Mouse (Mus musculus): ENCODE data around the gene Stat3.

The Stat3 gene

GRCm38 (mm10) chr11:100964901-100965542, 25.7 kb upstream of the Stat3 start:
- intact Hi-C loops (cut with DNase I): loop anchor here (5.0 kb wide), 1 partner anchor 398 kb away; no protein-coding TSS in a partner anchor

GRCm38 (mm10) chr11:100964180-100964579, 24.8 kb upstream of the Stat3 start:
- intact Hi-C loops (cut with DNase I): loop anchor here (5.0 kb wide), 1 partner anchor 397 kb away; no protein-coding TSS in a partner anchor

- intact Hi-C loops (cut with DNase I): loop anchor here (5.0 kb wide), 1 partner anchor 396 kb away; no protein-coding TSS in a partner anchor
Observed at GRCm38 (mm10) chr11:100963647-100964046, 24.3 kb upstream of the Stat3 start.

DNA sequence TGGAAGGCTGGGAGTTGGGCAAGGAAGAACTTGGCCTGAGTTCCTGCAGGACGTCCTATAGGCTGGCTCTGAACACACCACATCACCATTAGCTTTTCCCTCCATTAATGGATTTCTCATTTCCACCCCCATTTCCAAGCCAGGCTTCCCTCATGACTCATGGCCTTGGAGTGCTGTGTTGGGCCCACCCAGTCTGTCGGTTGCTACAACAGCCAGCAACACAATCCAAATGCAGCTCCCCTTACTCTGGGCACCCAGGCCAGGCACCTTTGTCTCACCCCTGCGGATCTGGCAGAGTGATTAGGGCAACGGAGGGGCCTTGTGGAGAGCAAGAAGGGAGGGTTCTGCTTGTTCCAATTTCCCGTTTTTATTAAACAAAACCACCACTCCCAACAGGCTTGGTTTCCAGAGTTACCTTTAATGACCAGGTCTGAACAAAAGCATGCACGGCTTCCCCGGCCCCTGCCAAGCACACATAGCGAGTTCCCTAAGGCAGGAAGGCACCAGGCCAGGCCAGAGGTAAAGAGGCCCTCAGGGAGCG, 23.1 kb upstream of the Stat3 start:
- intact Hi-C loops (cut with DNase I): loop anchor here (5.0 kb wide), 1 partner anchor 395 kb away; no protein-coding TSS in a partner anchor

DNA sequence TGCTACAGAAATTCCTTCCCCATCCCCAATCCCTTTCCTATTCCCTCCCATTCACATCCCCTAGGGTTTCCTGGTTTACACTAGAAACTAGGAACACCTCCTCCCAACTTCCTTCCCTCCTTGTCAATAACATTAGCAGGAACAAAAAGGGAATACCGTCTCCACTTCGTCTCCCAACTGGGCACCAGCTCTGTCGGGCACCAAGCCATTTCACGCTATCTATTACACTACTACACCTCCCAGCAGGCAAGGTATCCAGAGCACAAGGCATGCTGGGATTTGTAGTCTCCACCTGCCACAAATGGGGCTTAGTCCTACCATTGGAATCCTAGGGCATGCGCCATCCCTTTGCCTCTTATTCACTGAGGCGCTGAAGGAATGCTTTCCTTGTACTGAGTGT, 21.2 kb upstream of the Stat3 start:
- intact Hi-C loops (cut with DNase I): loop anchor here (5.0 kb wide), 1 partner anchor 393 kb away; no protein-coding TSS in a partner anchor

- intact Hi-C loops (cut with DNase I): loop anchor here (5.0 kb wide), 1 partner anchor 393 kb away; no protein-coding TSS in a partner anchor
Observed at GRCm38 (mm10) chr11:100959826-100960225, 20.5 kb upstream of the Stat3 start.

DNA sequence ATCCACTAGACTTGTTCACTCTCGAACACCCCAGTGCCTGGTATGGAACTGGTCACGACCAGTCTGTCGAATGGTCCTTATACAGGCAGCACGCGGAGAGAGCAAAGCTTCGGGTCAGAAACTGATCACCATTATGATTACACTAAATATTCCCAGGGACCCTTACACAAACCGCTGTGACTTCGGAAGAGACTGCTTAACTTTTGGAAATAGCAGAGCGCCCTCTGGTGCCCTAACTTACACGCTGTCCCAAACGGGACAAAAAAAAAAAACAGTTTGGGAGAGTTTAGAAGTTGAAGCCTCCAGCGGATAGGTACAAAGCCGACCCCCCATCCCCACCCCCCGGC, 20.1 kb upstream of the Stat3 start:
- intact Hi-C loops (cut with DNase I): no loop called here

DNA sequence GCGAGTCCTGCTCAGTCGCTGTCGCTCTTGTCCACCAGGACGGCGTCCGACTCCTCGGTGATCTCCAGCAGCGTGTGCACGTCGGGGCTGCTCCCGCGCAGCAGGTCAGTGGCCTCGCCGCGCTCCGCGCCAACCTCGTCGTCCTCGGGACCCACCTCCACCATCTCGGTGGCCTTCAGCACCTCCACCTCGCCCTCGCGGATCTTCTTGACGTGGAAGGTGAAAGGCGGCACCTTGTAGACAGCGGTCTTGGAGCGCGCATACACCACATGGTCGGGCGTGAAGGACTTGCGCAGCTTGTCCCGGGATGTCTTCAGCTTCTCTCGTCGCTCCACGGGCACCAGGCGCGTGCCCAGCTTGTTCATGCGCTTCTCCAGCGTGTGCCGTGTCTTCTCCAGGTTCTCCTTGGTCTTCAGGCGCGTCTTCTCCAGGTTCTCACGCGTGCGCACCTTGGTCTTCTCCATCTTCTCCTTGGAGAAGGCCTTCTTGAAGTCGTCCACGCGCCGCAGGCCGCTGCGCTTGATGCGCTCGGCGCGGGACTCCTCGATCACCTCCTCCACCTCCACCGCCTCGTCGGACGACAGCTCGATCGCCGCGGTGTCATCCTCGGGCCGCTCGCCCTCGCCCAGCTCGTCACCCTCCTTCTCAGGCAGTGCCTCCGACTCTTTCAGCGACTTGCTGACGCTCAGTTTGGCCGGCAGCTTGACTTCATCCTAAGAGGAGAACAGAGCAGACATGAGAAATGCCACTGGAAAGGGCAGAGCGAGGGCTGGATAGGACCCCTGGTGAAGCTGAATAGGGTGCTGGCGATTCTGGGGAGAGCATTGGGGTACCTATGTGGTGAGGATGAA, 19.5 kb upstream of the Stat3 start:
- intact Hi-C loops (cut with DNase I): no loop called here

GRCm38 (mm10) chr11:100957915-100958469, 18.7 kb upstream of the Stat3 start:
- intact Hi-C loops (cut with DNase I): loop anchor here (2.0 kb wide), 1 partner anchor 65 kb away; no protein-coding TSS in a partner anchor

DNA sequence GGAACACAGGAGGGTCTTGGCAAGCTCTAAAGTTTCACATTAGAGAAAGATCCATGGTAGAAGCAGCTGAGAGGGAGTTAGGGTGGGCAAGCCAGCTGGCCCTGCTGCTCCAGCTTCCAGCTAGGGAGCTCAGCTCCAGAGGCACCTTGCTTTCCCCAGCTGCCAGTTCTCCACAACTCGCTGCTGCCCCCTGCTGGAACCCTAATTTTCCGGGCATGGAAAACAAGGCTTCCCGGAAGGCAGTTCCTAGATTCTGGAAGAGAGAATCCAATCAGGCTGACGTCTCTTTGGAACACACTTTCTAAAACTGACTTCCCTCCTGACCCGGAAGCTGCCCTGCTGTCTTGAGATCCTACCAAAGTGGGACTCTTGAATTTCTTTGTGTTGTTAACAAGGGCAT, 17.9 kb upstream of the Stat3 start:
- intact Hi-C loops (cut with DNase I): loop anchor here (2.0 kb wide), 1 partner anchor 64 kb away; no protein-coding TSS in a partner anchor

DNA sequence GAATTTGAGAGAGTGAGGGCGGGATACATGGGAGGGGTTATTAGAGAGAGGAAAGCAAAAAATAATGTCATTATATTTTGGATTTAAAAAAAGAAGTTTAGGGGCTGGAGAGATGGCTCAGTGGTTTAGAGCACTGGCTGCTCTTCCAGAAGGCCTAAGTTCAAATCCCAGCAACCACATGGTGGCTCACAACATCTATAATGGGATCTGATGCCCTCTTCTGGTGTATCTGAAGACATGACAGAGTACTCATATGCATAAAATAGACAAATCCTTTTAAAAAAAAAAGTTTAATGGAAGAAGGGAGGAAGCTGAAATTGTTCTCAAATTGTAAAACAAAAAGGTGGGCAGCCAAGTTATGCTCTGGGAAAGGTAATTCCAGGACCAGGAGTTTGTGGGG, 10.2 kb upstream of the Stat3 start:
- intact Hi-C loops (cut with DNase I): no loop called here

GRCm38 (mm10) chr11:100948317-100948716, 9.0 kb upstream of the Stat3 start:
- intact Hi-C loops (cut with DNase I): no loop called here

DNA sequence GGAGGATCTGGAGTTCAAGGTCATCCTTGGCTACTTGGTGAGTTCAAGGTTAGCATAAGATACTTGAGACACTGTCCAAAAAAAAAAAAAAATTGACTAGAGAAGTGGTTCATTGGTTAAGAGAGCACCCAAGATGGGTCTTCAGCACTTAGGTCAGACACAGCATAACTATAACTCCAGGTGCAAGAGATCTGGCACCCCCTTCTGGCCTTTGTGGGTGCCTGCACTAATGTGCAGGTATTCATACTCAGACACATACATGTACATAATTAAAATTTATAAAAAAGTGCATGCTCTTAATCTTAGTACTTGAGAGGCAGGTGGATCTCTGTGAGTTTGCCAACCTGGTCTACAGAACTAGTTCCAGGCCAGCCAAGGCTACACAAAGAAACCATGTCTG, 8.2 kb upstream of the Stat3 start:
- intact Hi-C loops (cut with DNase I): no loop called here

GRCm38 (mm10) chr11:100946862-100947261, 7.5 kb upstream of the Stat3 start:
- intact Hi-C loops (cut with DNase I): no loop called here

GRCm38 (mm10) chr11:100942388-100942787, 3.0 kb upstream of the Stat3 start:
- intact Hi-C loops (cut with DNase I): no loop called here

- intact Hi-C loops (cut with DNase I): no loop called here
Observed at GRCm38 (mm10) chr11:100938711-100939511, 429 bp downstream of the Stat3 start.

GRCm38 (mm10) chr11:100938112-100938511, 1.2 kb downstream of the Stat3 start:
- intact Hi-C loops (cut with DNase I): no loop called here

- intact Hi-C loops (cut with DNase I): no loop called here
Observed at GRCm38 (mm10) chr11:100937295-100937694, 2.0 kb downstream of the Stat3 start.

DNA sequence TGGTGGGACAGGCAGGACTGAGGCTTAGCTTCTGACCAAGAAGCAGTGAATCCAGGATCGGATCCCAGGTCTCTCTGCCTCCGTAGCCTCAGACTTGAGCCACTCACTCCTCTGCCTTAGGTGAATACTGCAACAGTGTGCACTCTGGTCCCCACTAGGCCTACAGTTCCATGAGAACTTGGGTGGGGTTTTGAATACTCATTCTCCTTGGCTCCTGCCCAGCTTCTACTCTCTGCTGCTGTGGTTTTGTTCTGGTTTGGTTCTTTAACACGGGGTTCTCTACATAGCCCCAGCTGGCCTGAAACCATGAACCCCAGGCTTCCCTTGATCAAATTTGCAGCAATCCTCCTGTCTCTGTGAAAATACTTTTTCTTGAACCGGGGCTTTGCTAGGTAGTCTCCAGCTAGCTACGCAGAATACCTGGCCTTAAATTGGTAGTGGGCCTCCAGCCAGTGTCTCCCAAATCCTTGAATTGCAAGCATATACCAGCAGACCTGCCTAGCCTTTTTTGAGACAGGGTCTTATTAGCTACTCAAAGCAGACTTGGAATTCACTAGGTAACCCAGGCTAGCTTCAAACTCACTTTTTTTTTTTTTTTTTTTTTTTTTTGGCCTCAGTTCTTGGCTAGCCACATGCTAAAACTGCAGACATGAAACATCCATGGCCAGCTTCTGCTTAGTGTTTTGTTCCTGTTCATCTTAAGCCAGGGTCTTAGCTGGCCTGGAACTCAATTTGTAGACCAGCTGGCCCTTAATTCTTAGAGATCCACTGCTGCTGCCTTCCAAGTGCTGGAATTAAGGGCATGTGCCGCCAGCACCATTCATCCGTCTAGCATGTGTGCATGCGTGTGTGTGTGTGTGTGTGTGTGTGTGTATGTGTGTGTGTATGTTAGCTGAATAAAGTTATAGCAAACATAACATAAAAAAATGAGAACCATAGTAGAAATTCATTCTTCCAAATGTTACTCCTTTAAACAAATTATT, 3.7 kb downstream of the Stat3 start:
- intact Hi-C loops (cut with DNase I): no loop called here
